Mouse (Mus musculus) stomach, embryonic 16.5 days (tissue): ENCODE results near the gene Spc25. TPM values are rescaled to one million over a fixed set of nuclear protein-coding genes. Genes with fewer than 3 reads are reported as not detected.

Source experiments
- ATAC-seq: fragments of 200-750 bp; cut with Nextera tagmentation; 2 replicates; pipeline ENCODE4 v1.8.0; 2017; ENCODE audit warnings: moderate number of reproducible peaks, moderate TSS enrichment; ENCODE audit not compliant: insufficient read depth, low FRiP score
- H3K27ac ChIP-seq: fragments of 300-500 bp; sonication (generic); 2 replicates; pipeline ENCODE4 v1.5.1; 2014; ENCODE audit warnings: low read length
- H3K27me3 ChIP-seq: fragments of 300-500 bp; sonication (generic); 2 replicates; pipeline ENCODE4 v1.6.1; 2014; ENCODE audit warnings: low read length, control low read depth, mixed read lengths; ENCODE audit not compliant: control insufficient read depth, insufficient read depth
- H3K36me3 ChIP-seq: fragments of 300-500 bp; sonication (generic); 2 replicates; pipeline ENCODE4 v1.6.1; 2014; ENCODE audit warnings: low read length; ENCODE audit not compliant: control insufficient read depth, insufficient read depth
- H3K4me1 ChIP-seq: fragments of 300-500 bp; sonication (generic); 2 replicates; pipeline ENCODE4 v1.6.1; 2014; ENCODE audit warnings: low read length, control low read depth, mixed read lengths; ENCODE audit not compliant: control insufficient read depth, insufficient read depth
- H3K4me2 ChIP-seq: fragments of 300-500 bp; sonication (generic); 2 replicates; pipeline ENCODE4 v1.6.1; 2014; ENCODE audit warnings: low read depth, low read length, mixed read lengths
- H3K4me3 ChIP-seq: fragments of 300-500 bp; sonication (generic); replicated peaks from 2 replicates; pipeline ENCODE4 v1.5.1; 2014; ENCODE audit warnings: mild to moderate bottlenecking, low read length
- H3K9ac ChIP-seq: fragments of 300-500 bp; sonication (generic); 2 replicates; pipeline ENCODE4 v1.6.1; 2014; ENCODE audit warnings: low read length
- H3K9me3 ChIP-seq: fragments of 300-500 bp; sonication (generic); replicated peaks from 2 replicates; pipeline ENCODE4 v1.6.1; 2016; ENCODE audit warnings: low read length, control low read depth; ENCODE audit not compliant: control insufficient read depth
- WGBS: fragments of 180-500 bp; shearing (Covaris S2); extraction: QIAGEN DNeasy Blood & Tissue Kit; methylation state at CpG from one replicate; pipeline ENCODE4 v1.1.7; 2014; 5-methylcytosine and 5-hydroxymethylcytosine counted together
- polyA plus RNA-seq: library from polyadenylated mRNA; unstranded; fragments of >200 nt; fragmentation: Nextera tagmentation; extraction: Ambion mirVana; gene quantifications from 2 replicates; pipeline ENCODE4 v1.2.1, GENCODE M21; 2015

Gene Spc25
- polyA plus RNA-seq, 1 experiment from 2014 or later: 139 TPM

DNA sequence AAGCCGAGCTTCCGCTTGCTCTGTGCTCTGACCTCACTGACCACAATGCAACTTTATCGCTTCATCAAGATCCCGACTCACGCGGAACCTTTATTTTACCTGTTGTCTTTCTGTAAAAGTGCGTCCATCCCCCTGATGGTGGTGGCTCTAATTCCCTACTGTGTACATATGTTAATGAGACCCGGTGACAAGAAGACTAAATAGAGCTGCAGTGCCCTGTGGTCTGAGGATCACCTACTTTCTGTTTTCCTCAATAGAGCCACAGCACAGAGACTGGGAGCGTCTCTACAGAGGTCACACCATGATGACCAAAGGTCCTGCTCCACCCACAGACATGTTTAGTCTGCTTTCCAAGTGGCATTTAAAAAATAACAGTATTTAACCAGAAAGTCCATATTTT is 20.9 kb upstream of the Spc25 start:
- H3K9me3 ChIP-seq: no peaks in the 10 kb centered on the region
- no peak overlapping the region for H3K4me2 ChIP-seq
- H3K4me3 ChIP-seq: no peak overlapping the region
- H3K27me3 ChIP-seq: no peaks in the 10 kb centered on the region
- no peaks in the 10 kb centered on the region for H3K4me1 ChIP-seq
- no peak overlapping the region for H3K27ac ChIP-seq
- no peak overlapping the region for H3K9ac ChIP-seq
- H3K36me3 ChIP-seq: no peaks in the 10 kb centered on the region
- no peak for ATAC-seq
- WGBS: 86% methylated on average over 9 of the region's 9 CpGs

DNA sequence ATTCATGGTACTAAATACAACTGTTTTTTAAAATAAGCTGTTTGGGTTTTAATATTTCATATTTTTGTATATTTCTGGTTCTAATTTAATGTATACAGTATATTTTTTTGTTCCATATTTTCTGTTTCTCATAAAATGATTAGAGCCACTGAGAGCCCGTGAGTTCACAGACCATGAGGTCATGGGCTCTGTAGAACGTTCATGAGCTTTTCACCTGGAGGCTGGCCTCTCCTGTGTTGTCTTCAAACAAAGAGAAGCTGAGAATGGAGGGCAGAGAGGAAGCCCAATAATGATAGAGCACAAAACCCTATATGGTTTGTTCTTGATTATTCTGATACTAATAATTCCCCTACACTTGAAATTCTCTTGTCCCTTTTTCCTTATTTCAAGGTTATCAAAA is 18.7 kb upstream of the Spc25 start:
- Histone ChIP-seq H3K27me3 (no peaks in the 10 kb centered on the region), H3K9ac (no peak overlapping the region), H3K9me3 (no peaks in the 10 kb centered on the region), H3K4me1 (no peaks in the 10 kb centered on the region), H3K36me3 (no peaks in the 10 kb centered on the region), H3K4me3 (no peak overlapping the region), H3K27ac (no peak overlapping the region), H3K4me2 (no peak overlapping the region)
- ATAC-seq: no peak
- WGBS: 48% methylated on average over 2 of the region's 2 CpGs

DNA sequence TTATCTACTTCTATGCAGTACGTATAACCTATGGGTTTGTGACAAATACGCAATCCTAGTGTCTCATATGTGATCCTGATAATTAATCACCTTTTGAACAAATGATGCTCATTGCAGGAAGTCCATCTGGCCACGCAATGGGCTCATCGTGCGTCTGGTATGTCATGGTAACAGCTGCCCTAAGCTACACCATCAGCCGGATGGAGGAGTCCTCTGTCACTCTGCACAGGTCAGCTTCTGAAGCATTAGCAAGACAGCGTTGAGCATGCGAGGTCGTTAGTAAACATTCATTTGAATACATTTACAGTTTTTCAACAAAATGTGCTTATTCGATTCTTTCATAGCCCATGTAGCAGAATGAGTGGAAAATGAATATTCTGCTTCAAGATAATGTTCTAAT is 16.8 kb upstream of the Spc25 start:
- H3K4me1 ChIP-seq: no peaks in the 10 kb centered on the region
- no peak overlapping the region for H3K9ac ChIP-seq
- H3K36me3 ChIP-seq: no peaks in the 10 kb centered on the region
- no peak overlapping the region for H3K4me3 ChIP-seq
- WGBS: 79% methylated on average over 10 of the region's 10 CpGs
- ATAC-seq: no peak
- no peaks in the 10 kb centered on the region for H3K27me3 ChIP-seq
- H3K4me2 ChIP-seq: no peak overlapping the region
- no peaks in the 10 kb centered on the region for H3K9me3 ChIP-seq
- H3K27ac ChIP-seq: no peak overlapping the region

DNA sequence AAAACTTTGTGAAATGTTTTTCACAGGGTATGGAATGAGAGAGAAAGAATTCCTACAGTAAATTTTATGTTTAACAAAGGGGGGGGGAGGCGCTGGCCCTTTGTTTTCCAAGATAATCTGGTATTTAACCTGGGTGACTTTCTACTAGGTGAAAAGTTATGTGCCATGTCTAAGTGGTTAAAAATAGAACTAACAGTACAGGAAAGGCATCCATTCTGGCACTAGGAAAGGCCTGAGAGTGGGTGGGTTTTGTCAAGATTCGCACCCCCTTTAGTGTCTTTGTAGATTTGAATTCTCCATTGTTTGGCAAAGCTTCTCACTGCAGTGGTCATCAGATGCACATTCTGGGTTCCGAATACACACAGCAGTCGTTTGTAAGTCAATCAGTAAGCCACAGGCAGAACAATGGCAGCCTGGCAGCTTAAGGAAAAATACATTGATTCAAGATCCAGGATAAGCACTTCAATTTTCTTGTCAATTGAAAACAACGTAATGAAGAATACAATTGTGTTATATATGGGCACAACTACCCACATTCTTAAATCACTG is 15.9 kb upstream of the Spc25 start:
- 61% methylated on average over 5 of the region's 5 CpGs for WGBS
- Histone ChIP-seq H3K4me1 (no peaks in the 10 kb centered on the region), H3K27me3 (no peaks in the 10 kb centered on the region), H3K4me3 (no peak overlapping the region), H3K4me2 (no peak overlapping the region), H3K9me3 (no peaks in the 10 kb centered on the region), H3K36me3 (no peaks in the 10 kb centered on the region), H3K27ac (no peak overlapping the region), H3K9ac (no peak overlapping the region)
- ATAC-seq: no peak

DNA sequence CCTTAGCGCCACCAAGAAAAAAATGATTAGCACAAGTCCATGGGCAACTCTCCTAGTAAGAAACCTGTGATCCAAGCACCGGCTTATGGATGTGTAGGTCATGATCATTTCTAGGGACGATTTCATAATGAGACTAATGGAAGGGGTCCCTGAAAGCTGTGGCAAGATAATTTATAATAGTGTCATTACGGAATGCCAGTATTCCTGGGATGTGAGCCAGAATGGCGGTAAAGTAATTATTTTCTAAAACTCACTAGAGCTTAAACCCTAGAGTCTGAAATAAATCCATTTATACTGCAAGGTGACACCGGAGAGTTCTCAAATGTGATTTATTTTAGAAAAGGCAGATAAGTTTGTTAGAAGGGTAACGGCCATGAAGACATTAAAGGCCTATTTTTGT is 9.2 kb upstream of the Spc25 start:
- ATAC-seq: no peak; the same call in 1 of the 2 replicates
- WGBS: 45% methylated on average over 7 of the region's 7 CpGs

DNA sequence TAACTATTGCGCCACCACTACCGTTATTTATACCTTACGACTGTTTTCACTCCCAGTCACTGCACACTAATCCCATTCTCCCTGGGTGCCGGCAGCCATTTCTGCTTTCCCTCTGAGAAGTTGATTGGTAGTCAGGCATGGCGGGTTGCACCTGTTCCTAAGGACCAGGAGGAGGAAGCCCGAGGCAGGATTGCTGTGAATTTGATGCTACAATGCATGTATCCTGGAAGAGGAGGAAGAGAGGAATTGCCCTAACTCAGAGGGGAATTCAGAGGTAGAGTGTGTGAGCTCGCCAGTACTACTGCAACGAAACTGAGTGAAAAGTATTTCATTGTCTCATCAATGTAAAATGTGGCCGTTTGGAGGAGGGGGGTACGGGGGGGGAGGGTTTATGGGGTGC is 6.7 kb upstream of the Spc25 start:
- ATAC-seq: no peak
- no peak overlapping the region for H3K9ac ChIP-seq

More for the DNA sequence above, 9.2 kb upstream of the Spc25 start:
- Histone ChIP-seq H3K9me3 (no peaks in the 10 kb centered on the region), H3K4me2 (no peak overlapping the region), H3K27ac (no peak overlapping the region), H3K27me3 (no peaks in the 10 kb centered on the region), H3K9ac (no peak overlapping the region), H3K4me1 (no peaks in the 10 kb centered on the region), H3K4me3 (no peak overlapping the region), H3K36me3 (no peaks in the 10 kb centered on the region)

DNA sequence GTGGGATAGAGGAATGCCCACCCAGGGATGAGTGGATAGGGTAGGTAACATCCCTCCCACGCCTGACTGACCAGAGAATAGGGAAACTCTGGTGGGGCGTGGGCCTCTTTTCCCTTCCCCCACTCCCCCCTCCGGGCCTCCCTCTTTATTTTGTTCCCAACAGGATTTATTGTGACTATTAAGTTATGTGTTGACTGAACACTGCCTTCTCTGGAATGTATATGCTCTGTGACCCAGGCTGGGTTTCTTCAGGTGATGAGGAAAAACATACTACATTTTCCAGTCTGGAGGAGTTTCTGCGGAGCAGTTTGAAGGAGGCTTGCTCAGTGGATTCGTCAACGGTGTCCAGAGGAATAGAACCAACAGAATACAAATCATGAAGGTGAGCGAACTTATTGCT is 4.8 kb upstream of the Spc25 start, which contains the start of gene G6pc2:
Gene G6pc2 (plus strand): TSS at position 301 of the 400 bp plus-strand sequence.
- no peak within 1 kb of the TSS for H3K4me2 ChIP-seq
- no peak within 1 kb of the TSS for H3K4me3 ChIP-seq
- ATAC-seq: no peak
- H3K9ac ChIP-seq: no peak within 1 kb of the TSS
- H3K4me1 ChIP-seq: 0 out of 2 replicates have a peak, but pooled peaks cover 2% of the 10 kb centered on the region
- WGBS: 75% methylated on average over 7 of the region's 7 CpGs
- H3K27ac ChIP-seq: no peak within 1 kb of the TSS
- no peaks in the 10 kb centered on the region for H3K9me3 ChIP-seq
- no peaks in the 10 kb centered on the region for H3K27me3 ChIP-seq
- H3K36me3 ChIP-seq: no peaks in the 10 kb centered on the region

More for the DNA sequence above, 6.7 kb upstream of the Spc25 start:
- no peaks in the 10 kb centered on the region for H3K27me3 ChIP-seq
- 71% methylated on average over 10 of the region's 10 CpGs for WGBS
- no peak overlapping the region for H3K27ac ChIP-seq
- no peak overlapping the region for H3K4me2 ChIP-seq
- no peaks in the 10 kb centered on the region for H3K36me3 ChIP-seq
- H3K4me3 ChIP-seq: no peak overlapping the region
- no peaks in the 10 kb centered on the region for H3K4me1 ChIP-seq
- H3K9me3 ChIP-seq: no peaks in the 10 kb centered on the region

DNA sequence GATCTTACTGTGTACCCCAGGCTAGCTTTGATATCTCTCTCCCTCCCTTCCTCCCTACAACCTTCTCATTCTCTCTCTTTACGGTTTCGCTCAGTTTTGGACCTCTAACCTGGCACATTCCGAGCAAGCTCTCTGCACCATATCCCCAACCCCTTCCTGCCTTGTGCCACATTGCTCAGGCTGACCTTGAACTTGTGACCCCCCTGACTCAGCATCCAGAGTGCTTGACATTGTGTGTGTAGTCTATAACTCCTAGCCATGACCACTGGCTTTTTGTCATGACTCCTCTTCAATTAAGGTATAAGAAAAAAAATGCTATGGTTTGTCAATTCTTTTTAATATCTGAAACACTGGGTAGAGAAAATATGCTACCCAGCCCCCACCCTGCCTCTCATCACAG is 3.7 kb upstream of the Spc25 start:
- WGBS: 93% methylated on average over 3 of the region's 3 CpGs

DNA sequence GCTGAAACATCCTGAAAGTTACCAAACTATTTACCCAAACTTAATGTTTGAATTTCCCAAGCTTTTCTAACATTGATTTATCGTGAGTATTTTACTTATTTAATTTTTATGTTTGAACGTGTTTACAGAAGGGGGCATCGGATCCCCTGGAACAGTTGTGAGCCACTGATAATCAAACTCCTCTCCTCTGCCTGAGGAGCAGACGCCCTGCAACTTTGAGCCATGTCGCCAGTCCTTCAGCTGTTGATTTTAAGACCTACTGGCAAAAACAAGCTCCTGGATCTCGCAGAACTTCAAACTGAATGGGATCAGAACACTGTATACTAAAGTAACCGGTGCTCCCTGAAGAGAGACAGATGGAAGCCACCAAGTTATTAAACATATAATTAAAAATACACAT is 529 bp upstream of the Spc25 start:
- H3K9ac ChIP-seq: peak overlapping the region; percentile 31; the same call in 1 of the 2 replicates
- ATAC-seq: no peak
- H3K9me3 ChIP-seq: no peaks in the 10 kb centered on the region
- 14% methylated on average over 7 of the region's 7 CpGs for WGBS
- peak overlapping the region; percentile 49 for H3K4me2 ChIP-seq
- peak overlapping the region; percentile 96 for H3K4me3 ChIP-seq
- H3K27ac ChIP-seq: no peak overlapping the region
- peaks cover 7% of the 10 kb centered on the region; the same call in 1 of the 2 replicates for H3K36me3 ChIP-seq
- no peaks in the 10 kb centered on the region for H3K27me3 ChIP-seq
- peaks cover 5% of the 10 kb centered on the region; the same call in 1 of the 2 replicates for H3K4me1 ChIP-seq

More for the DNA sequence above, 3.7 kb upstream of the Spc25 start:
- 0 out of 2 replicates have a peak, but pooled peaks cover 2% of the 10 kb centered on the region for H3K4me1 ChIP-seq
- H3K27ac ChIP-seq: no peak overlapping the region
- H3K4me3 ChIP-seq: no peak overlapping the region
- H3K27me3 ChIP-seq: no peaks in the 10 kb centered on the region
- no peak overlapping the region for H3K4me2 ChIP-seq
- H3K9me3 ChIP-seq: no peaks in the 10 kb centered on the region
- ATAC-seq: no peak
- no peaks in the 10 kb centered on the region for H3K36me3 ChIP-seq
- H3K9ac ChIP-seq: no peak overlapping the region
